Mouse (Mus musculus): ENCODE data around the gene Mtor. TPM values are rescaled to one million over a fixed set of nuclear protein-coding genes. Genes with fewer than 3 reads are reported as not detected.

Mtor gene
- polyA plus RNA-seq, 1 experiment from 2014 or later, result 11.5 TPM

- H3K9me3 ChIP-seq (replicated peaks; ENCODE audit: control insufficient read depth, low read length), result no peaks in the 10 kb centered on the region
- H3K27ac ChIP-seq (ENCODE audit: low read length), result no peak overlapping the region
- peaks cover 34% of the 10 kb centered on the region for H3K27me3 ChIP-seq (ENCODE audit: control insufficient read depth, insufficient read depth, low read length)
- H3K9ac ChIP-seq (ENCODE audit: low read length), result no peak overlapping the region
- no peak for ATAC-seq (replicated peaks; ENCODE audit: extremely low read depth, insufficient read depth, low FRiP score)
- 59% methylated on average over 6 of the region's 6 CpGs for WGBS
- H3K36me3 ChIP-seq (ENCODE audit: control insufficient read depth, insufficient read depth), result no peaks in the 10 kb centered on the region
- H3K4me1 ChIP-seq (ENCODE audit: control insufficient read depth, insufficient read depth, low read length), result no peaks in the 10 kb centered on the region
- H3K4me3 ChIP-seq (ENCODE audit: low read length), result no peak overlapping the region
- H3K4me2 ChIP-seq (ENCODE audit: low read depth, low read length), result no peak overlapping the region
Measured at GRCm38 (mm10) chr4:148417559-148417958, 30.9 kb upstream of the Mtor start.

- no peak for ATAC-seq (replicated peaks; ENCODE audit: extremely low read depth, insufficient read depth, low FRiP score)
- Histone ChIP-seq H3K4me2 (ENCODE audit: low read depth, low read length) (no peak overlapping the region), H3K27me3 (ENCODE audit: control insufficient read depth, insufficient read depth, low read length) (no peaks in the 10 kb centered on the region), H3K36me3 (ENCODE audit: control insufficient read depth, insufficient read depth) (no peaks in the 10 kb centered on the region), H3K27ac (ENCODE audit: low read length) (no peak overlapping the region), H3K9me3 (replicated peaks; ENCODE audit: control insufficient read depth, low read length) (no peaks in the 10 kb centered on the region), H3K4me3 (ENCODE audit: low read length) (no peak overlapping the region), H3K4me1 (ENCODE audit: control insufficient read depth, insufficient read depth, low read length) (no peaks in the 10 kb centered on the region), H3K9ac (ENCODE audit: low read length) (no peak overlapping the region)
- WGBS, result 75% methylated on average over 10 of the region's 10 CpGs
Measured at GRCm38 (mm10) chr4:148426950-148427850, 21.2 kb upstream of the Mtor start.

- Histone ChIP-seq H3K9ac (ENCODE audit: low read length) (no peak overlapping the region), H3K4me1 (ENCODE audit: control insufficient read depth, insufficient read depth, low read length) (no peaks in the 10 kb centered on the region), H3K27ac (ENCODE audit: low read length) (no peak overlapping the region), H3K4me2 (ENCODE audit: low read depth, low read length) (no peak overlapping the region), H3K27me3 (ENCODE audit: control insufficient read depth, insufficient read depth, low read length) (no peaks in the 10 kb centered on the region), H3K36me3 (ENCODE audit: control insufficient read depth, insufficient read depth) (no peaks in the 10 kb centered on the region), H3K9me3 (replicated peaks; ENCODE audit: control insufficient read depth, low read length) (no peaks in the 10 kb centered on the region), H3K4me3 (ENCODE audit: low read length) (no peak overlapping the region)
- no peak for ATAC-seq (replicated peaks; ENCODE audit: extremely low read depth, insufficient read depth, low FRiP score)
- 72% methylated on average over 5 of the region's 5 CpGs for WGBS
Measured at GRCm38 (mm10) chr4:148428544-148428943, 19.9 kb upstream of the Mtor start.

DNA sequence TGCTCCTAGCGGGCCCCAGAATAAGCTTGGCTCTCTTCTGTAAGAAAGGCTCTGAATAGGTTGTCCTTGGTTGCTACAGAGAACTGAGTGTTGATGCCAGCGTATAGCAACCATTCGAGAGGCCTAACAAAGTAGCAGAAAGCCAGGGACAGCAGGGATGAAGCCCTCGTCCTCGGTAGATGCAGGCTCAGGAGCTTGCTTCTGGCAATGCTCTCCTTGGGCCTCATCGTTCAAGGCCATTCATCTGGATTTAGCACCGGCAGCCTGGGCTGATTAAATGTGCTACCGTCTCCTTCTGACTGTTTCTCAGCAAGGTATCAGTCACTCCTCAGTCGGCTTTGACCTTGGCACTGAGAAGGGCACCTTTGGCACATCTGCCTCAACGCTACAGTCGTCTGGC is 19.3 kb upstream of the Mtor start:
- Histone ChIP-seq H3K27ac (ENCODE audit: low read length) (no peak overlapping the region), H3K9ac (ENCODE audit: low read length) (no peak overlapping the region), H3K9me3 (replicated peaks; ENCODE audit: control insufficient read depth, low read length) (no peaks in the 10 kb centered on the region), H3K36me3 (ENCODE audit: control insufficient read depth, insufficient read depth) (no peaks in the 10 kb centered on the region), H3K4me2 (ENCODE audit: low read depth, low read length) (no peak overlapping the region), H3K4me3 (ENCODE audit: low read length) (no peak overlapping the region), H3K4me1 (ENCODE audit: control insufficient read depth, insufficient read depth, low read length) (no peaks in the 10 kb centered on the region), H3K27me3 (ENCODE audit: control insufficient read depth, insufficient read depth, low read length) (no peaks in the 10 kb centered on the region)
- no peak for ATAC-seq (replicated peaks; ENCODE audit: extremely low read depth, insufficient read depth, low FRiP score)
- 78% methylated on average over 11 of the region's 11 CpGs for WGBS

DNA sequence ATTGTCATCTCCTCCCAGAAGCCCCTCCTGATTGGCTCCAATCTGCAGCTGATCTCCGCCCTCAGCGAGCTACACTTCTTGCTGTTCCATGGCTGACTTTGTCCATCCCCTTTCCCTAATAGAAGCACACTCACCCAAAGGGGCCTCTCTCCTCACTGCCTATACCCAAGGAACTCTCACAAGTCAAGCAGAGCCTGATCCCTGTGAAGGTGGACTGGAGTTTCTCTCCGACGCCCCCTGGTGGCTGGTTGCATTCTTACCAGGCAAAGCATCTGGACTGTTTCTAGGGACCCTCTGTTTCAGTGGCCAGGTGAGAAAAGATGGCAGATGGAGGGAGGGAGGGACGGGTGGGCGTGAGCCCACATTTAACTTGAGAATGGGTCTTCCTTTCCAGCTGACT is 18.7 kb upstream of the Mtor start:
- H3K4me2 ChIP-seq (ENCODE audit: low read depth, low read length), result no peak overlapping the region
- H3K4me3 ChIP-seq (ENCODE audit: low read length), result no peak overlapping the region
- H3K9me3 ChIP-seq (replicated peaks; ENCODE audit: control insufficient read depth, low read length), result no peaks in the 10 kb centered on the region
- no peak overlapping the region for H3K27ac ChIP-seq (ENCODE audit: low read length)
- ATAC-seq (replicated peaks; ENCODE audit: extremely low read depth, insufficient read depth, low FRiP score), result no peak
- 33% methylated on average over 6 of the region's 6 CpGs for WGBS
- no peaks in the 10 kb centered on the region for H3K4me1 ChIP-seq (ENCODE audit: control insufficient read depth, insufficient read depth, low read length)
- no peak overlapping the region for H3K9ac ChIP-seq (ENCODE audit: low read length)
- no peaks in the 10 kb centered on the region for H3K27me3 ChIP-seq (ENCODE audit: control insufficient read depth, insufficient read depth, low read length)
- no peaks in the 10 kb centered on the region for H3K36me3 ChIP-seq (ENCODE audit: control insufficient read depth, insufficient read depth)

DNA sequence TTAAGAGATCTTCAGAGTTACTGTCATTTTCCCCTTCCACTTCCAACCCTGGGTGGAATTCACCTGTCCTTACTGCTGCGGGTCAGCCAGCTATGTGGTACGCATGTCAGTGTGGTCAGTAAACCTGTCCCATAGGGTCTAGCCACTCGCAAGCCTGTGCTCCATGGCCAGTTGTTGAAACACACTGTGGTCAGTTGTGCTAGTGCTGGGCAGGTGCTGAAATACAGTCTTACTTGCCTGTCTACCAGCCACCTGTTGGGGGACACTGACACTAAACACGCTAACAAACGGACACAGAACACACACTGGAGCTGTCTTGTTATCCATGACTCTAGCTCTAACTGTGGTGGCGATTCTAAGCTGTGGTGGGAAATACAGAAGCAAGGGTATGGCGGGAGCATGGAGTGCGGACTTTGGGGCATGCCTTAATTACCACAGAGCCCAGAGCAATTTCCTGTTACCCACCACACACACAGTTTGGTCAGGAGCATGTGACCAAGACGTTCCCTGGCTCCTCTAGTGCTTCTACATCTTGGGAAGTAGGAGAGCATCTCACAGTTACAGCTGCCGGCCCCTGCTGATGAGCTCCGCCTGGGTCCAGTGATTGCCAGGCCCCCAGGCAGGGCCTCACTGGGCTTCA is 17.4 kb upstream of the Mtor start:
- Histone ChIP-seq H3K4me3 (ENCODE audit: low read length) (no peak overlapping the region), H3K9ac (ENCODE audit: low read length) (no peak overlapping the region), H3K36me3 (ENCODE audit: control insufficient read depth, insufficient read depth) (peaks cover 3% of the 10 kb centered on the region; the same call in 1 of the 2 replicates), H3K27ac (ENCODE audit: low read length) (no peak overlapping the region), H3K27me3 (ENCODE audit: control insufficient read depth, insufficient read depth, low read length) (no peaks in the 10 kb centered on the region), H3K9me3 (replicated peaks; ENCODE audit: control insufficient read depth, low read length) (no peaks in the 10 kb centered on the region), H3K4me1 (ENCODE audit: control insufficient read depth, insufficient read depth, low read length) (no peaks in the 10 kb centered on the region), H3K4me2 (ENCODE audit: low read depth, low read length) (no peak overlapping the region)
- 85% methylated on average over 11 of the region's 11 CpGs for WGBS
- ATAC-seq (replicated peaks; ENCODE audit: extremely low read depth, insufficient read depth, low FRiP score), result no peak

- H3K27me3 ChIP-seq (ENCODE audit: control insufficient read depth, insufficient read depth, low read length), result no peaks in the 10 kb centered on the region
- H3K4me1 ChIP-seq (ENCODE audit: control insufficient read depth, insufficient read depth, low read length), result no peaks in the 10 kb centered on the region
- peaks cover 3% of the 10 kb centered on the region; the same call in 1 of the 2 replicates for H3K36me3 ChIP-seq (ENCODE audit: control insufficient read depth, insufficient read depth)
- no peak for ATAC-seq (replicated peaks; ENCODE audit: extremely low read depth, insufficient read depth, low FRiP score)
- H3K9ac ChIP-seq (ENCODE audit: low read length), result no peak overlapping the region
- no peak overlapping the region for H3K4me2 ChIP-seq (ENCODE audit: low read depth, low read length)
- no peaks in the 10 kb centered on the region for H3K9me3 ChIP-seq (replicated peaks; ENCODE audit: control insufficient read depth, low read length)
- no peak overlapping the region for H3K4me3 ChIP-seq (ENCODE audit: low read length)
- H3K27ac ChIP-seq (ENCODE audit: low read length), result no peak overlapping the region
- 74% methylated on average over 4 of the region's 4 CpGs for WGBS
Measured at GRCm38 (mm10) chr4:148432488-148432887, 15.9 kb upstream of the Mtor start.

DNA sequence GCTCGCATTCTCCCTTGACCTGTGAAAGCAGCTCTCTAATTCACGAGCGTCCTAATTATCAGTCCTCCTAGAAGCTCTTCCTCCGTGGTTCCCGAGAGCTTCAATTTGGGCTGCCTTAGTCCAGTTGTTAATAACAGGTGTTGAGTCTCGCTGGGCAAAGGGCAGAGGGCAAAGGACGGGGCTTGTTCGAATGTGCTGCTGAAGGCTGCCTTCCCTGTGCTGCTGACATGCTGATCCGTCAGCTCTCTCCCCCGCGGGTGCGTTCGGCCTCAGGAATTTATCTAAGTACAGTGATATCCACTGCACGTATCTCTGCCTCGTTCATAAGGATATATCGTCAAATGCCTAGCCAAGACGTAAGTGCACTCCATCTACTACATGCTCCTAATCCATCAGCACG is 15.1 kb upstream of the Mtor start:
- peak; percentile 26; the same call in 1 of the 2 replicates for ATAC-seq (replicated peaks; ENCODE audit: extremely low read depth, insufficient read depth, low FRiP score)
- no peak overlapping the region for H3K27ac ChIP-seq (ENCODE audit: low read length)
- H3K4me3 ChIP-seq (ENCODE audit: low read length), result no peak overlapping the region
- H3K4me2 ChIP-seq (ENCODE audit: low read depth, low read length), result no peak overlapping the region
- WGBS, result 55% methylated on average over 18 of the region's 18 CpGs
- H3K36me3 ChIP-seq (ENCODE audit: control insufficient read depth, insufficient read depth), result peaks cover 3% of the 10 kb centered on the region; the same call in 1 of the 2 replicates
- H3K9ac ChIP-seq (ENCODE audit: low read length), result no peak overlapping the region
- H3K27me3 ChIP-seq (ENCODE audit: control insufficient read depth, insufficient read depth, low read length), result no peaks in the 10 kb centered on the region
- H3K9me3 ChIP-seq (replicated peaks; ENCODE audit: control insufficient read depth, low read length), result no peaks in the 10 kb centered on the region
- no peaks in the 10 kb centered on the region for H3K4me1 ChIP-seq (ENCODE audit: control insufficient read depth, insufficient read depth, low read length)

DNA sequence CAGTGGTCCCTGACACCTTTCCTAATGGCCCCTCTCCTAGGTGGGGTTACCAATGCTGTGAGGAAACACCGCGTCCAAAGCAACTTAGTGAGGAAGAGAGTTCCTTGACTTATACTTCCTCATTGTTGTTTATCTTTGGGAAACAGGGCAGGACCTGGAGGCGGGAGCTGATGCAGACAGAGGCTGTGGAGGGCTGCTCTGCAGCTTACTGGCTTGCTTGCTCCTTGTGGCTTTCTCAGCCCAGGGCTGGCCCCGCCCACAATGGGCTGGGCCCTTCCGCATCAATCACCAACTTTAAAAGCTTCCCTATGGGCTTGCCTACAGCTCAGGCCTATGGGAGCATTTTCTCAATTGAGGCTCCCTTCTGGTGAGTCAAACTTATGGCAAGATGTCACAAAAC is 14.6 kb upstream of the Mtor start:
- no peak overlapping the region for H3K4me3 ChIP-seq (ENCODE audit: low read length)
- no peak overlapping the region for H3K9ac ChIP-seq (ENCODE audit: low read length)
- no peaks in the 10 kb centered on the region for H3K27me3 ChIP-seq (ENCODE audit: control insufficient read depth, insufficient read depth, low read length)
- 71% methylated on average over 5 of the region's 5 CpGs for WGBS
- H3K36me3 ChIP-seq (ENCODE audit: control insufficient read depth, insufficient read depth), result peaks cover 3% of the 10 kb centered on the region; the same call in 1 of the 2 replicates
- ATAC-seq (replicated peaks; ENCODE audit: extremely low read depth, insufficient read depth, low FRiP score), result 0 out of 2 replicates have a peak, but pooled peaks have one; percentile 25
- H3K4me2 ChIP-seq (ENCODE audit: low read depth, low read length), result no peak overlapping the region
- no peak overlapping the region for H3K27ac ChIP-seq (ENCODE audit: low read length)
- H3K9me3 ChIP-seq (replicated peaks; ENCODE audit: control insufficient read depth, low read length), result no peaks in the 10 kb centered on the region
- H3K4me1 ChIP-seq (ENCODE audit: control insufficient read depth, insufficient read depth, low read length), result no peaks in the 10 kb centered on the region
